Mouse (Mus musculus) CD4-positive, CD25-positive, alpha-beta regulatory T cell, adult 2 months (primary cell): ENCODE measurements around the gene Gm11596.
"Not testable (repeated sequence)": the region's sequence is repeated elsewhere in the genome, so short reads cannot be mapped to it uniquely, and the experiment has no call there.

Source experiments
- DNase-seq: peaks from one replicate; pipeline ENCODE4 v3.0.0-alpha.2; 2012; ENCODE audit warnings: low read depth, low spot score

Gene Gm11596

DNA sequence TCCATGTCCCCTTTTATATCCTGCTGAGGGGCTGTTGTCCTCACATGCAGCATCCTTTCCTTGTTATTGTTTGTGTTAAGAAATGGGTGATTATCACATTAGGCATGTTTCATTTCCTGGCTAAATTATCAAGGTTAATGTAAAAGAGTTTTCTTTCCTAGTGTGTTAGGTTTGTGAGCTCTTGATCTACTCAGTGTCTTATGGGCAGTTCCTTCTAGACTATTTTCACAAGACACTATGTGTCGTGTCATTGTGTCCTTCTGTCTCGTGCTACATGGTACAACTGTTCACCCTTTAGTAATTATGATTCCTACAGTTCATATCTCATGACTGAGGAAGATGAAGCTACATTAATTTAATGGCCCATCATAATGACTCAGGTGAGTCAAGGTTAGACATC is at the start of gene Gm11596:
Gene Gm11596, minus strand, starts transcription at position 101 of the 400 bp plus-strand sequence.
- DNase-seq: no peak

DNA sequence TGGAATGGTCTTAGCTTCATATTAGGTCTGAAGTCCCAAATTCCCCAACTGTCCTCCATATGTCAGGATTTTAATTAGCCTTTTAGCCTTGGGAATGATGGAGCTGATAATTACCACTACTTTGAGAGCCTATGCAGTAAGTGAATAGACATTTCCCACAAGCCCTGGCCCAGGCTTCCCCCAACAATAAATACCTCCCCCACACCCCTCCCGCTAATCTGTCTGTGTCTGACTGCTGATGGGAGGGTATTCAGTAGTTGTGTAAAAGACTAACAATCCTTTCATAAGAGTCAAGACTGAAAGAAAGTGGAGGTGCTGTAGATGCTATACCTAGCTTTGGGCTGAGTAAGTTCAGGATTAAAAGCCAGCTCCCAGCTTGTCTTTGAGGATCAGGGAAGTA is 48.9 kb upstream of the Gm11596 start:
- no peak for DNase-seq

DNA sequence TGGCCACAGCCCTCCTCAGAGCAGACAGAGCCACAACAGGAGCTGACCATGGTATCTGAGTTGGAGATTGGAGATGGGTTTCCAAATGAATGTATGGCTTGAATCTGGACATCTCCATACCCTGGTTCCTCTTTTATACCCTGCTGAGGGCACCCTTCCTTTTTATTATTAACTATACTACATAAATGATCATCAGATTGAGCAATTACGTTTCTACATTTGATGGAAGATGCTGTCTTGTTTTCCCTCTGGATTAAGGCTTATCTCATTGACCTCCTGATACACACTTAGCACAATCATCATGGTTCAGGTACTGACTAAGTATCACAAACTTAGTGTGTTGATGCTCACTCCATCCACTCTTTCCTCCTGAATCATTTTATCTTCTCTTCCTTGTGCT is 44.7 kb upstream of the Gm11596 start, which contains the start of gene 2300003K06Rik:
Gene 2300003K06Rik, minus strand, starts transcription at position 101 of the 400 bp plus-strand sequence.
- DNase-seq: no peak

DNA sequence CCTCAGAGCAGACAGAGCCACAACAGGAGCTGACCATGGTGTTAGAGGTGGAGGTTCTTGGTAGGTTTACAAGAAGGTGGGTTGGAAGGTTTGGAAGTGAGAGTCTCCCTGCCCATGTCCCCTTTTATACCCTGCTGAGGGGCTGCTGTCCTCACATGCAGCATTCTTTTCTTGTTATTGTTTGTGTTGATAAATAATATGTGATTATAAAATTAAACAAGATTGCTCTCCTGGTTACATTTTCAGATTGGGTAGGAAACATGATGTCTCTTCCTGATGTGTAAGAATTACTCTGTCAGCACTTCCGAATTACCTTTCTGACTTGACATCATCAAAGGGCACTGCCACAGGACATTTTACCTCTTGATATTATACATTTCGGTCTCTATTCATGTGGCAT is 22.3 kb upstream of the Gm11596 start, which contains the start of gene Gm11564:
Gene Gm11564, minus strand, starts transcription at position 101 of the 400 bp plus-strand sequence.
- not testable (repeated sequence) for DNase-seq

DNA sequence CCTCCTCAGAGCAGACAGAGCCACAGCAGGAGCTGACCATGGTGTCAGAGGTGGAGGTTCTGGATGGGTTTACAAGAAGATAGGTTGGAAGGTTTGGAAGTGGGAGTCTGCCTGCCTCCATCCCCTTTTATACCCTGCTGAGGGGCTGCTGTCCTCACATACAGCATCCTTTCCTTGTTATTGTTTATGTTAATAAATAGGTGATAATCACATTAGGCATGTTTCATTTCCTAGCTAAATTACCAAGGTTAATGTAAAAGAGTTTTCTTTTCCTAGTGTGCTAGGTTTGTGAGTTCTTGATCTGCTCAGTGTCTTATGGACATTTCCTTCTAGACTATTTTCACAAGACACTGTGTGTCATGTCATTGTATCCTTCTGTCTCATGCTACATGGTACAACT is 16.5 kb upstream of the Gm11596 start, which contains the start of gene Krtap4-13:
Gene Krtap4-13, minus strand, starts transcription at position 101 of the 400 bp plus-strand sequence.
- DNase-seq: not testable (repeated sequence)

- DNase-seq: not testable (repeated sequence)
These were observed 11.1 kb upstream of the Gm11596 start, which contains the start of gene Gm11554 for GRCm38 (mm10) chr11:99804346-99804745. Gene Gm11554 (minus strand): TSS chr11:99804446.

DNA sequence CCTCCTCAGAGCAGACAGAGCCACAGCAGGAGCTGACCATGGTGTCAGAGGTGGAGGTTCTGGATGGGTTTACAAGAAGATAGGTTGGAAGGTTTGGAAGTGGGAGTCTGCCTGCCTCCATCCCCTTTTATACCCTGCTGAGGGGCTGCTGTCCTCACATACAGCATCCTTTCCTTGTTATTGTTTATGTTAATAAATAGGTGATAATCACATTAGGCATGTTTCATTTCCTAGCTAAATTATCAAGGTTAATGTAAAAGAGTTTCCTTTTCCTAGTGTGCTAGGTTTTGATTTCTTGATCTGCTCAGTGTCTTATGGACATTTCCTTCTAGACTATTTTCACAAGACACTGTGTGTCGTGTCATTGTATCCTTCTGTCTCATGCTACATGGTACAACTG is 5.6 kb upstream of the Gm11596 start, which contains the start of gene Gm11569:
Gene Gm11569, minus strand, starts transcription at position 101 of the 400 bp plus-strand sequence.
- not testable (repeated sequence) for DNase-seq

DNA sequence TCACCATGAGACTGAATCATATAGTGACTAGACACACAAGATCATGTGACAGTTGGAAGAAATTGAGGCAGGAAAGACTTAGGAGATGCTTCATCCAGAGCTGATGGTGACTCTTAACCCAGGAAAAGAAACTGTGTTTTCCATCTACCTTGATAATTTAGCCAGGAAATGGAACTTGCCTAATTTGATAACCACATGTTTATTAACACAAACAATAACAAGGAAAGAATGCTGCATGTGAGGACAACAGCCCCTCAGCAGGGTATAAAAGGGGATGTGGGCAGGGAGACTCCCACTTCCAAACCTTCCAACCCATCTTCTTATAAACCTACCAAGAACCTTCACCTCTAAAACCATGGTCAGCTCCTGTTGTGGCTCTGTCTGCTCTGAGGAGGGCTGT is 8.4 kb downstream of the Gm11596 start, which contains the start of gene Krtap4-9:
Gene Krtap4-9, plus strand, starts transcription at position 301 of the 400 bp plus-strand sequence.
- DNase-seq: not testable (repeated sequence)

- no peak for DNase-seq
These were observed 12.7 kb downstream of the Gm11596 start, which contains the start of gene Krtap4-8 for GRCm38 (mm10) chr11:99780604-99781003. Gene Krtap4-8 (minus strand): TSS chr11:99780704.

- no peak for DNase-seq
These were observed 14.9 kb downstream of the Gm11596 start for GRCm38 (mm10) chr11:99778401-99778800.

DNA sequence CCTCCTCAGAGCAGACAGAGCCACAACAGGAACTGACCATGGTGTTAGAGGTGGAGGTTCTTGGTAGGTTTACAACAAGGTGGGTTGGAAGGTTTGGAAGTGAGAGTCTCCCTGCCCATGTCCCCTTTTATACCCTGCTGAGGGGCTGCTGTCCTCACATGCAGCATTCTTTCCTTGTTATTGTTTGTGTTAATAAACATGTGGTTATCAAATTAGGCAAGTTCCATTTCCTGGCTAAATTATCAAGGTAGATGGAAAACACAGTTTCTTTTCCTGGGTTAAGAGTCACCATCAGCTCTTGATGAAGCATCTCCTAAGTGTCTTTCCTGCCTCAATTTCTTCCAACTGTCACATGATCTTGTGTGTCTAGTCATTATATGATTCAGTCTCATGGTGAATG is 20.5 kb downstream of the Gm11596 start, which contains the start of gene Gm11595:
Gene Gm11595, minus strand, starts transcription at position 101 of the 400 bp plus-strand sequence.
- not testable (repeated sequence) for DNase-seq

- DNase-seq: no peak
These were observed 24.9 kb downstream of the Gm11596 start for GRCm38 (mm10) chr11:99768410-99768809.

DNA sequence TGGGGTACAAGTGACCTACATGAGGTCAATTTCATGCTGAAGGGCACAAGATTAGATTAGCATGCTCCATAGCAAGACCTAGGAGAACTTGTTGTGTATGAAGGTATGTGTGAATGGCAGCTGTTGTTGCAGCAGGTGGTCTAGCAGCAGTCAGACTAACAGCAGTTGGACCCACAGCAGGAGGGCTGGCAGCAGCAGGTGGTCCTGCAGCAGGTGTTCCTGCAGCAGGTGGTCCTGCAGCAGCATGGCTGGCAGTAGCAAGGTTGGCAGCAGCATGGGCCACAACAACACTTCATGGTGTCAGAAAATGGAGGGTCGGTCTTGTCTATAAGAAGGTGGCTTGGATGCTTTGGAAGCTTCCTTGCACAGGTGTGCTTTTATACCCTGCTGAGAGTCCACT is 34.4 kb downstream of the Gm11596 start:
- DNase-seq: no peak

- no peak for DNase-seq
These were observed 49.3 kb downstream of the Gm11596 start for GRCm38 (mm10) chr11:99743985-99744384.
